Mouse (Mus musculus) mature B cell (primary cell): ENCODE data around the gene Gps1.
"Not testable (repeated sequence)": the region's sequence is repeated elsewhere in the genome, so short reads cannot be mapped to it uniquely, and the experiment has no call there.

Experiments used
- in situ Hi-C: fragments of 300-500 bp; cut with MboI; formaldehyde crosslinking; loops from 2 replicates; pipeline ENCODE4 v1.14.3; 2019

Gene Gps1

DNA sequence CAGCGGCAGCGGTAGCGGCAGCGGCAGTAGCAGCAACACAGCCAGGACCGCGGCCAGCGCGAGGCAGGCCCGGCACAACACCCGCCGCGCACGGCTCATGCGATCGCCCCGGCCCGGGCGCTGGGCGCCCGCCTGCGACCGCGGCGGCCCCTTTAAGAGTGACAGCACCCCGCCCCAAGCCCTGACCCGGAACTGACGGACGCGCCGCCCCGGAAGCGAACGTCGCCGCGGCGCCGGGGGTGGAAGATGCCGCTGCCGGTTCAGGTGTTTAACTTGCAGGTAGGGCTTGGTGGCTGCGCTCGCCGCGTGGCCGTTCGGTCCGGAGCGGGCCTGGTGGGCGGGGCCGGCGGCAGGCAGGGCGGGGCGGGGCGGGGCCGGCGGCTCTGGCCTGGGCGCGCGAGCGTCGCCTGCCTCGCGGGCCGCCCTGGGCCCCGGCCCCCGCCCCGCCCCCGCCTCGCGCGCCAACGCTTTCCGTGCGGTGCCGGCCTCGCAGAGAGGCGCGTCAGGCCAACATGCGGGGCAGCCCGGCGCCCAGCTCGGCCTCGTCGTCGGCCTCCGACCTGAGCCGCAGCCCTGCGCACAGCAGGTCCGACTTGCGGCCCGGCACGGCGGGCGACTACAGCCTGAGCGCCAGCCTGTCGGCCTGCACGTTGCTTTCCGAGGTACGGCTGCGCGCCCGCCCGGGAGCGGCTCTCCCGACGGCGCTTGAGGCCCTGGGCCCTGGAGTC lies at the start of gene Gps1, which contains the start of gene Rfng:
Gps1 (plus strand) TSS at position 209 of the 728 bp plus-strand sequence.
Rfng (minus strand) TSS at position 144 of the 728 bp plus-strand sequence.
- in situ Hi-C loops = no loop called here

DNA sequence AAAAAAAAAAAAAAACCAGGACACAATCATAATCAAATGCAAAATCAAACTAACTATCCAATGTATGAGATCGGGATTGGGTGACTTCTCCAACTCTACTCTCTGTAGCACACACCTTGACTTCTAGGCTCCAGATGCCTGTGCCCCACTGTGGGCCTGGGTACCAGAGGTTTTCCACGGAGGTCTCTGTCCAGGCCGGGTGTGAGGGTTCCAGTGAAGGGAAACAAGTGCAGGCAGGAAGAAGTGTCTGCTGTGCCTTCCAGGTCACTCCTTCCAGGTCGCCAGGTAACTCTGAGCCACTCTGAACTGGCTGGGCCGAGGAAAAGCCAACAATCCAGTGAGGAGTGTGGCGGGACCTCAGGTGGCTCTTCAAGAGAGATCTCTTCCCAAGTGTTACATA lies 47.6 kb upstream of the Gps1 start:
- in situ Hi-C loops = no loop called here

DNA sequence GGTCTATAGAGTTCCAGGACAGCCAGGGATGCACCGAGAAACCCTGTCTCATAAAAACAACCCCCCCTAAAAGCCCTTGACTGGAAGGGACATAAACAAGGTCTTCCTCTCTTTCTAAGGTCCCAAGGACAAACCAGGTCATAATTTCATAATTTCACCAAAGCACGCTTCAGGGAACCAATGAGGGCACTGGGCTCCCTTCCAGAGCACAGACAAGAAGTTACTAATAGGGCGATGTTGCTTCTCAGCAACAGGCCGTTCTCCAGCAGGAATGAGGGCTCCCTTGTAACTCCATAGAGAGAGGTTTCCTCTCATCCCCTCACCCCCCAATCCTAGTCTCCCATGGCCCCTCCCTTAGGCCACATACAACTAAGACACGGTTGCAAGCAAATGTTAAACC lies 43.1 kb upstream of the Gps1 start:
- in situ Hi-C loops = no loop called here

DNA sequence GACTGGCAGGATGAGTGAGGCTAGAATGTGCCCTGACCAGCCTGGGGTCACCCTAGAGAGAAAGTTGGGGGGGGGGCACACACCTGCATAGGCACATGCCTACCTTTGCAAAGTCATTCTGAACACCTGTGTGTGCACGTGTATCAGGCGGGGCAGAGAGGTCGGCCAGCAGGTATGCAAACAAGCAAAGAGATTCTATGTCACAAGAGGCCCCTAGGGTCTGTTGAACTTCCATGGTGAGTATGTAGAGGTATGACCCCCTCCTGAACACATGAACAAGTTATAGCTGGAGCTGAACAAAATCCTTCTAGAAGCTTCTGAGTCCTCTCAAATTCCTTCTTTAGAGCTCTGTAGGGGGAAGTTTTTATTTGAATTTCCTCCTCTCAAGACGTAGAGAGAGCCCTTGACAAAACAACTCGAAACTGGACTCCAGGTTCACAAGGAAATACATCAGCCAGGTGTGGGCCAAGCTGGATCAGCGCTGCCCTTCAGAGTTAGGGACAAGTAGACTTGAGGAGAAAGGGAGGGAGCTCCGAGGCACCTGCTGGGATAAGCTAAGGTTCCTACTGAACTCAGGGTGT lies 39.9 kb upstream of the Gps1 start:
- in situ Hi-C loops = no loop called here

DNA sequence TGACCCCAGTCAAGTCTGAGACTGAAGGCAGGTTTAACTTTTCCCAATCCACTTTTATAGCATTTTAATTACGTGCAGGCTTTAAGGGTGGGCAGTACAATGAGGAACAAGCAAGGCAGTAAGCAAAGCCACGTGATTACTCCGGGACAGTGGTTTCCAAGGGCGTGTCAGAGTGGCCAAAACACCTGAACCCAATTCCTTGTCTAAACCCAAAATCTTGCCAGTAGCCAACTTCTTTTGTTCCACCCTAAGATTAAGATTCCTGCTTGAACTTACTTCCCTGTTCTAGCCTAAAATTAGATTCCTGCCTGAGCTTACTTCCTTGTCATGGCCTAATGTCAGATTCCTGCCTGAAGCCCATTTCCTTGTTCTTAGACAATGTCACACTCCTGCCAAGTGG lies 36.1 kb upstream of the Gps1 start:
- in situ Hi-C loops = no loop called here

DNA sequence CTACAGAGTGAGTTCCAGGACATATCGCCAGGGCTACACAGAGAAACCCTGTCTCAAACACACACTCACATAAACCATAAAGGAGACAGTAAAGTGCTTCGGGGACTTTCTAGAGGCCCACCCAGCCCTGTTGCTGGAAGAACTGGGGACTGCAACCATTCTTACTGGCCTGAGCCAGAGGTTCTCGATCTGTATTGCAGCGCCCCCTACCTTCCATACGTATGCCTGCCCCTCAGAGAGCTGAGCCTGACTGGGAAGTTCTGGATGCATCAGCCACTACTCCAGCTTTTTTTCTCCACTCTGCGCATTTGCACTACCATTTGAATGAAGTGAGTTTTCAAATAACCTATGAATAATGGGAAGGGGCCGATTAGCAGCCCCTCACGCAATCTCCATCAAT lies 34.6 kb upstream of the Gps1 start:
- in situ Hi-C loops = no loop called here

DNA sequence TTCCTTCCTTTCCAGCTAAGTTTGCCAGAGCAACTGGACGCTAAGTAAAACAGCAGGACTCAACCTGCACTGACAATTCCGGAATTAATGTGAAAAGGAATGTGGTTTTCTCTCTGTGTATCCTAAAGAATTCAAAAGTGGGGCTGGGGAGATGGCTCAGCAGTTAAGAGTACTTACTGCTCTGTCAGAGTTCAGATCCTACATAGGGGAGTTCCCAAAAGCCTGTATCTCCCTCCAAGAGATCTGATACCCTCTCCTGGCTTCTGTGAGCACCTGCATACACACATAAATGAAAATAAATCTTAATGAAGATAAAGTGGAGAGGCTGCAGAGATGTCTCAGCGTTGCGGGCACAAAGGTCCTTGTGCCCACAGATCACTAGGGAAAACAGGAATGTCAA lies 32.5 kb upstream of the Gps1 start:
- in situ Hi-C loops = no loop called here

DNA sequence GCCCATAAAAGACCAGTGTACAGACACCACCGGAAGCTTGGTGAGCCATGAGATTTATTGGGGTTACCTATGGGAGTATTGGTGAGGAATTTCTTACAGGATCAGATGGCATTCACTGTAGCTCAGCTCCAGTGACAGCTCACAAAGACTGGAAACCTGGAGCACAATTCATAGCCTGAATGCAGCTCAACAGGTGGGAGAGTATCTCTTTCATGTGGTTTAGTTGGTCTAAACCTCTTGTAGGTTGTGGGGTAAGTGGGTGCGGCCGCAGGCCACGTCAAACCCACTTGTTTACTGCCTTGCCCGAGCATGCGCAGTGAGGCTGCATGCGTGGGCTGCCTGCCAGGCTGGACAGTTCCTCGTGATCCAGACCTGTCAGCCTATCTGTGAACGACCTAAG lies 23.8 kb upstream of the Gps1 start:
- in situ Hi-C loops = no loop called here

DNA sequence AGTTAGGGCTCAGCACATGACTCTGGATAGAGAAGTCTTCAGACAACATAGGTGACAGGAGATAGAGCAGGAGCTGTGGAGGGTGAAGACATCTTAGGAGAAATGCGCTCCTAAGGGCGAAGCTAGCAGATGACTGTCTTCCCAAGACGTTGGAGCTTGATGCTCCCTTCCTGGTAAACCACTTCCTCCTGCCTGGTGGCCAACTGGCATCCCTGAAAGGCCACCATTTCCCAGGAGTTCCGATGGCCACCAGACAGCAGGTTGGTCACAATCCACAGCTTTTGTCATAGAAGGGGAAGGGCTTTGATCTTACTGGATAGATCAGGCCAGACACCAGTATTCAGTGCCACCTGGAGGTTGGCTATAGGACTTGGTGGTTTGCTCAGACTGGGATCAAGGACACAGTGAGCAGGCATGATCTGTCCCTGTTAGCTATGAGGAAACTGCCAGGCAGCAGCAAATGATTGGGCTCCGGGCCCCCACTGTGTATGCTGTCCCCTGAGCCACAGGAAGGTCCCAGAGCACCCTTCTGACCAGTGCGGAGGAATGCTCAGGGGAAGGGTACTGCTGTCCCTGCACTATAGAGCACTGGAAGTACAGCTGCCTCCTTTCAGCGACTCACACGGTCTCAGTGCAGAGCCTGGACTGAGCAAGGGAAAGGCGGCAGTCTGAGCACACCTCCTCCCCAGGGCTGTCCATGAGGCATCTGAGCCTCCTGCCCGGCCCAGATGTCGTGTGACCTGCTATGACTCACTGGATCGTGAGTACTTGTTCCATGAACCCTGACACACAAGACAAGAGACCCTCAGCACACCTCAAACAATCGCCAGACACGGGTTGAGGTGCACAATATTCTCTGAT lies 22.0 kb upstream of the Gps1 start:
- in situ Hi-C loops = no loop called here

DNA sequence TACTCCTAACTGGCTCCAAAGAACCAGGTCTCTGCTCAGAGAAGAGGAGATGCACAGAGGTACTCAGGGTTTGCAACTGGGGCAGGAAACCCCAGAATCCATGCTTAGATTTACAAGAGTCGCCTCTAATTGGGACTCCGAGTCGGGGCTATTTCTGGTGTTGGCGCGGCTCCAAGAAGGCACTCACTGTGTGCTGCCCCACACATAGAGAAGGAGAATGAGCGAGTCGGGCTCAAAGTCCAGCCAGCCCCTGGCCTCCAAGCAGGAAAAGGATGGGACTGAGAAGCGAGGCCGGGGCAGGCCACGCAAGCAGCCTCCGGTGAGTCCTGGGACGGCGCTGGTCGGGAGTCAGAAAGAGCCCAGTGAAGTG lies 21.4 kb upstream of the Gps1 start, which contains the start of gene Hmga1b:
Hmga1b (plus strand) TSS at position 123 of the 370 bp plus-strand sequence.
- in situ Hi-C loops = not testable (repeated sequence)

DNA sequence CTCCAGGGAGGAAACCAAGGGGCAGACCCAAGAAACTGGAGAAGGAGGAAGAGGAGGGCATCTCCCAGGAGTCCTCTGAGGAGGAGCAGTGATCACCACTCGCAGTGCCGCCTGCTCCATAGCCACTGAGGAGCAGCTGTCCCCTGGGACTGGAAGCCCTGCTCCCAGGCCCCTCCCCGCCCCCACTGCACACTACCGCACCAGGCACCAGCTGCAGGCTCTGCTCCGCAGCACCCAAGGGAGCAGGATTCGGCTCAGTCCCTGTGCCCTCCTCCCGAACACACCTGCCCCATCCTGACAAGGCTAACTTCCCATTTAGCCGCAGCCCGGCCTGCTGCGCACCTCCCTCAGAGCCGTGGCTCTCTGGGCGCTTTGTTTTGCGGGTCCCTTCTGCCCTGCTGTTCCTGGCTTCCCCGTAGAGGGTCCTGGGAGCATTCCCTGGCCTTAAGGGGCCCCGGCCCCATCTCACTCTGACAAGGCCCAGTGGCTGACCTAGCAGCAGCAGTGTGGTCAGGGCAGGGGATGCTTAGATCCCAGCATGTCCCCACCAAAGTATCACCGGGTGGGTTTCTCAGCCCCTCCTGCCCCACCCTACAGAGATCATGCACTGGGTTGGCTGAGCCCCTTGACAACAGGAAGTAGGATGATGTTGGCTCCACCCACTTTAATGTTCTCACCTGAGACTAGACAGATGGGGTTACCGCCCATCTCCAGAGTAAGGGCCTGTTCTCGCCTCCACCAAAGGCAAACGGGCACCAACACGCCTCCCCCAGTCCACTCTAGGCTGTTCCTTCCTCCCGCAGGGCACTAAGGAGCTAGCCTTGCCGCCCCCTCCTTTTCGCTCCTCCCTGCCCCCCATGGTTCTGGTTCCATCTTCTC lies 20.7 kb upstream of the Gps1 start:
- in situ Hi-C loops = not testable (repeated sequence)

DNA sequence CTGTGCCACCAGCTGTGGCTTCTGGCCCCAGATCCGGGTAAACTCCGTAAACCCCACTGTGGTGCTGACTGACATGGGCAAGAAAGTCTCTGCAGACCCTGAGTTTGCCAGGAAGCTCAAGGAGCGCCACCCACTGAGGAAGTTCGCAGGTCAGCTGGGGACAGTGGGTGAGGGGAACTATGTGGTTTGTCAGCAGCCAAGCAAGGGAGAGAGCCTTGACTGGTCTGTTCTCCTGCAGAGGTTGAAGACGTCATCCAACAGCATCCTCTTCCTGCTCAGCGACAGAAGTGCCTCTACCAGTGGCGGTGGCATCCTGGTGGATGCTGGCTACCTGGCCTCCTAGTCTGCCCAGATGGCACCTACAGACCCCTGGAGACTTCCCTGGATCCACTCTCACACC lies 17.0 kb upstream of the Gps1 start:
- in situ Hi-C loops = not testable (repeated sequence)

DNA sequence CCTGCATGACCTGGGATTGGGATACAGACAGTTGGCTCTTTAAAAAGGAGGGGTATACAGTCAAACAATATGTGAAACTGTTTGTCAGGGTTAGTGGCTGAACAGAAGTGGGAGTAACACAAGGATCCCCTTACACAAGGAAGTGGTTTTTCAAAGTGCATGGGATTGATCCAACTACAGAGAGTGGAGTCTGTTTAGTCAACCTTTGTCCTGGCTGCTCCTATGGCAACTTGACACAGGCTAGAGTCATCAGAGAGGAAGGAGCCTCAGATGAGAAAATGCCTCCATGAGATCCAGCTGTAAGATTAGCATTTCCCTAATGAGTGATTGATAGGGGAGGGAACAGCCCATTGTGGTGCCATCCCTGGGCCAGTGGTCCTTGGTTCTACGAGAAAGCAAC lies 15.9 kb upstream of the Gps1 start:
- in situ Hi-C loops = no loop called here

DNA sequence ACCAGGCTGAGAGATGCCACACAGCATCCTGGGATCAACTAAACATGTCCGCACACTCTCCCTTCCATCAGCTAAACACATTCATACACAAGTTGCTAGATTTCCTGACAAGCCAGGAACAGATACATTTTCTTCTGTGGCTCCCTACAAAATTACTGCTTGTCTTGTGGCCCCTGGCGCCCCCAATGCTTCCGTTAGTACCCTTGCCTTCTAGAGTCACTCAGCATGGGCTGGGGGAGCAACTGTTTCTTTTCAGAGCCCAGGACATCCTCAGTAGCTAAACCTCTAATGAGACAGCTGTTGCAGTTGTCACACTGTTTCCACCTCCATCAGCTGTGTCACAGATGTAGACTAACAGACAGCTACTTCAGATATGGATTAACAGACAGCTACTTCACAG lies 11.3 kb upstream of the Gps1 start:
- in situ Hi-C loops = no loop called here

DNA sequence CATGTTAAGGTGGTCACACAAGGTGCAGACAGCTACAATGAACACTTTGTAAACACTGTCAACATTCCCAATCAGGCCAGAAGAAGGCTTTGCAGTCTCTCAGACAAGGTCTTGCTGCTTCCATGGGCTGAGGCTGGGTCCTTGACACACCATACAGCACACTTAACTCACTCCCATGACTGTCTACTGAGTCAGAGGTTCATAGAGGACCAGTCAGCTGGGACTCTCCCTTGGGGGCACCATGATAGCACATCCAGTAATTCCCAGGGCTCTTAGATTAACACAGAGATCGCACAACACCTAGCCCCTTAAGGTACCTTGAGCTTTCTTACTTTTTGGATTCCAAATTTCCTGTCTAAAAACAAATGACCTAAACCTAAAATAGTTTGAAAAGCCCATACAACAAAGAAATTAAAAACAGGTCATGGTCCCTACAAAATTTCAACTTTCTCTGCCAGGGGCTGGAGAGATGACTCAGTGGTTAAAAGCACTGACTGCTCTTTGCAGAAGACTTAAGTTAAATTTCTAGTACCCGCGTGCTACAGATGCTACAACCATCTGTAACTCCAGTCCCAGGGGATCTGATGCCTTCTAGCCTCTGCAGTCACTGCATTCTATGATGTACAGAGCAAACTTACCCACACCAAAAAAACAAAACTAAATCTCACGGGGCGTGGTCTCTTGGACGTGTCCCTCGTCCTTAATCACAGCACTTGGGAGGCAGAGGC lies 10.4 kb upstream of the Gps1 start:
- in situ Hi-C loops = no loop called here

DNA sequence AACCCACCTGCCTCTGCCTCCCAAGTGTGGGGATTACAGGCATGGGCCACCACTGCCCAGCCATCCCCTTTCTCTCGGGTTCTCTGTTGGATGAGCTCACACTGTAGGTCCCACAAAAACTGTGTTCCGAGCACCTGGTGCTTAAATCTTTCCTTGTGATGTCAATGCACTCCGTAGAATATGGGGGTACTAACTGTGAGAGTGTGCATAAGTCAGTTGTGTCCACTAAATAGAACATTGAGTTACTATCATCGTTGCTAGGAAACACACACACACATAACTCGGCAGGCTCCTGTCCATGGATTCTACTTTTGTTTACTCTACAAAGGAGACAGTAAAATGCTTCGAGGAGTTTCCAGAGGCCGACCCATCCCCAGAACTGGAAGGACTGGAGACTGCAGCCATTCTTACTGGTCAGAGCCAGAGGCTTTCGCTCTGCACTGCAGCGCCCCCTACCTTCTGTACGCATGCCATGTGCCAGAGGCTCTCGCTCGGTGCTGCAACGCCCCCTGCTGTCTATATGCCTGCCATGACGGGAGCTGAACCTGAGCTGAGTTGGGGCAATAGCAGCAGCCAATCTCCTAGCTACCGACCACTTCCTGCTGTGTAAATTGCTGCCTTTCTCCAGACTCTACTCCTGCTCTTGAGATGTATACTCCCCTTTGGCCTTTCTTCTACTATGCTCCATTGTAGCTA lies 8.2 kb upstream of the Gps1 start:
- in situ Hi-C loops = no loop called here

DNA sequence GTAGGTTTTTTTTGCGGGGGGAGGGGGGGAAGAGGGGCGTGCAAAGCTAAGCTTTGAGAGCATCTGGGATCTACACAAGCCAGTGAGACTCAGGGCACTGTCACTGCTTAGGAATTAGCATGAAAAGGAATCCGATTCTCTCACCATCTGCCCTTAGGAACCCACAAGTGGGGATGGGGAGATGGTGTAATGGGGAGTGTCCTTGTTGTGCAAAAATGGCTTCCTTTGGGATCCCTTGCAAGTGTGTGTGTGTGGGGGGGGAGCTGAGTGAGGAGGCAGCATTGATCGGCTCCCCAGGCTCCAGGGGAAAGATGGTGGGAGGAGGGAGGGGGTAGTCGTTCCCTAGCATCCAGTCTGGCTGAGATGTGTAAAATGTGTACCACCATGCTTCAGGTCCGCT lies 6.9 kb upstream of the Gps1 start:
- in situ Hi-C loops = no loop called here

DNA sequence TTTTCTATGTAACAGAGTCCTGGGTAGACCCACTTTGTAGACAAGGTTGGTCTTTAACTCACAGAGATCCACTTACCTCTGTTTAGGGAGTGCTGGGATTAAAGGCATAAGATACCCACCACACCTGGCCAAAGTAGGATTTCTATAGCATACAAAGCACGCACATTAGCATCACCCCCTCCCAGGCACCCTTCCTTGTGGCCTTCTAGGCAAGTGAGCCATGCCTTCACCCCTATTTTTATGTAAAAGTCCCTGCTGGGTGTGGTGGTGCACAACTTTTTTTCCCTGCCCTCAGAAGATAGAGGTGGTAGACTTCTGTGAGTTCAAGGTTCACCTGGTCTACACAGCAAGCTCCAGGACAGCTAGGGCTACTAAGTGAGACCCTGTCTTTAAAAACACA lies 4.2 kb upstream of the Gps1 start:
- in situ Hi-C loops = no loop called here

DNA sequence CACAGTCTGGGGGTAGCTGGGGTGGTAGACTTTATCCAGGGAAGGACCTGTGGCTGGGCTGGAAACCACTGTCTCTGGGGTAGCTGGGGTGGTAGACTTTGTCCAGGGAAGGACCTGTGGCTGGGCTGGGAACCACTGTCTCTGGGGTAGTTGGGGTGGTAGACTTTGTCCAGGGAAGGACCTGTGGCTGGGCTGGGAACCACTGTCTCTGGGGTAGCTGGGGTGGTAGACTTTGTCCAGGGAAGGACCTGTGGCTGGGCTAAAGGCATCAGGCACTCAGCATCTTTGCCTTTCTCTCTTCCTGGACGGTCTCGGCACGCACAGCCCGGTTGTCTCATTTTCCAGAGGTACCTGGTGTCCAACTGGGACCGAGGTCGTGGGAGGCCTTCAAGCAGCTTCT lies 2.7 kb upstream of the Gps1 start:
- in situ Hi-C loops = not testable (repeated sequence)

DNA sequence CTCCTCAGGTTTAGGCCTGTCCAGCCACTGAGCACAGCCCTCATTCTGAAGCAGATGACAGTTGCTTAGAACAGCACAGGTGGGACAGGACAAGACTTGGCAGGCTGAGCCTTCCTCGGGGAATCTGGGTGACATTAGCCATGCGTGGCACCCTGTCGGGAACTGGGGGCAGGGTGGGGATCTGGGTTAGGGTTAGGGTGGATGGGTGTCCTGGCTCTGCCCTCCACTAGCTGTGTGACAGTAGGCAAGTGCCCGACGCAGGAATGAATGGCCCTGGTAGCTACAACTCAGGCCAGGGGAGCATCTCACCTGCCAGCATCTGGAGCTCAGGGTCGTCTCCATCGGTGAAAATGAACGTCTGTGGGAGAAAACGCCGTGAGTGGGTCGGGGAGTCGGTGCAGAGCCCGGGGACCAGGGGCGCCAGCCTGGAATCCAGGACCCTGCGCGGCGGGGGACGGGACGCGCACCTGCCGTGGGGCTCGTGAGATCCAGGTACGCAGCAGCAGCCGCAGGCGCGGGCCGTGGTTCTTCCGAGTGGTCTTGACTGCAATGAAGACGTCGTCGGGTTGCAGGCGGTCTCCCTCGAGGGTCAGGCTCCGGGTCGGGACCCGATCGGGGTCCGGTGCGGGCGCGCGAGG lies 527 bp upstream of the Gps1 start:
- in situ Hi-C loops = no loop called here
